Mouse (Mus musculus) megakaryocyte, embryonic 14.5 days (primary cell): ENCODE measurements at regions not wholly inside any gene's neighbourhood (a gene's known extent, or its start where the extent isn't known, plus 50 kb on each side); places are given as distances from the start of the nearest gene placed in this dataset.

Experiments
- FLI1 ChIP-seq: IDR thresholded peaks from 2 replicates; pipeline ENCODE4 v1.6.1; 2012; ENCODE audit warnings: low read length, inconsistent platforms, mixed read lengths
- GATA1 ChIP-seq: IDR thresholded peaks from 3 replicates; pipeline ENCODE4 v1.6.1; 2012; ENCODE audit warnings: mixed read lengths, low read length, inconsistent platforms, borderline replicate concordance

DNA sequence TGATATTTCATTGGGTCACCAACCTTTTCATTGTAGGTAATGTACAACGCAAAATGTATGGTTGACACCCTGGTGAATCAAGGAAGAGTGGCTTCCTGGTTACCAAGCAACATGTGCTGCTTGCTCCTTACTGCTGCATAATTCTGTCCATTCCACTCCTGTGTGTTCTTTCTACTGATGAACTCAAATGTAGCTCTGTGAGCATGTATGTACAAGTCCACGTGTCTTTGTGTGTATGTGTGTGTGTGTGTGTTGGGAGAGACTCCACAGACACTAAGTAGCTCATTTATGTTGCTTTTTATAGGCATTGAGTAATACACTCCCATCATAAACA is 301.0 kb downstream of the Sfmbt2 start:
- TF ChIP-seq GATA1, result no peak
- TF ChIP-seq FLI1, result no peak
